Mouse (Mus musculus) kidney, adult 18-20 months (tissue): ENCODE results near the gene Kcna10.
A peak's percentile ranks its signal among the peaks of the same experiment; 100 is the strongest.

Experiments used
- DNase-seq: peaks from one replicate; pipeline ENCODE4 v3.0.0; 2021

Gene Kcna10

DNA sequence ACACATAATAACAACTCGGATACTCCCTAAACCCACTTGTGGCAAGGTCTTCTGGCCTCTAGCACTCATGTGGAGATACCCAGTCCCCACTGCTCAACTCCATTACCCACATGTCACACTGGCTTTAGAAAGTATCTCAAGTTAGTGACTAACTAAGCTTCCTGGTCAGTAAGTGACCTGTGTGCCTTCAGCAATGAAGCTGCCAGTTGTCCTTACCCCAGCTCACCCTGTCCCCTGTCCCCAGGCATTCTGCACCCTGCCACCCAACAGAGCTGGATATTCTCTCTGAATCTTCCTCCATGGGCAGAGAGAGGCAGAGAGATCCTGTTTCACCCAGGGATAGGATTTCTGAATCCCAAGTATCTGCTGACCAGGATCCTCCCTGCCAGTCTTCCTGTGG, at the start of gene Kcna10:
TSS of gene Kcna10 (plus strand) at position 301 of the 400 bp plus-strand sequence.
- DNase-seq, result no peak

DNA sequence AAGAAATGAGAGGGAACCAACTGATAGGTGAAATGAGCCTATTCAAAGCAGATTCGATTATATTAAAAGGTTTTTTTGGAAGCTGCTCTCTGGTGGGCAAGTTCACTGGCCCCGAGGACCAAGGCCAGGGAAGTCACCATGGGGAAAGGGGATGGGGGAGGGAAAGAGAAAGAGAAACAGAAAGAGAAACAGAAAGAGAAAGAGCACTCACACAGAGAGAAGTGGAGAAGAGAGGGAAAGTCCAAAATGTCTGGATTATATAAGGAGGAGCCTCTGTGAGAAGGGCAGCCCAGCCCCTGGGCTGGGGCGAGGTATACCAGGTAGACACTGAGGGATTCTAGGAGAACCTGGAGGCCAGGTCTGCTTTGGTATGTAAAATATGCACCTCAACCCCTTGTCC, 48.4 kb upstream of the Kcna10 start:
- no peak for DNase-seq

DNA sequence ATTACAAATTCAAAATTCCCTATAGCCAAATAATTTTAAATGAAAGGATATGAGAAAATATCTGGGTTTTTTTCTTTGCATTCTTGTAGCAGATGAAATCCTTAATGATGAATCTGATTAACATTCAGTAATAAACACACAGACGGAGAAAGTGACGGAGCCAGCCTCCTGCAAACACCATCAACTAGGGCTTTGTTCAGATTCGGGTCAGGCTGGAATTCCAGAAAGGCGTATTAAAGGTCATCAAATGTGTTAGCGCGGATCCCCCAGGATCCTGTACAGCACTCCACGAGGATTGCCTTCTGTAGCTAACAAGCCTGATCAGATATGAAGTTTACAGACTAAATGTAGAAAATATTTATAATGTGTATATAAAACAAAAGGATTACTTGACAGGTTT, 35.7 kb upstream of the Kcna10 start:
- DNase-seq, result no peak

DNA sequence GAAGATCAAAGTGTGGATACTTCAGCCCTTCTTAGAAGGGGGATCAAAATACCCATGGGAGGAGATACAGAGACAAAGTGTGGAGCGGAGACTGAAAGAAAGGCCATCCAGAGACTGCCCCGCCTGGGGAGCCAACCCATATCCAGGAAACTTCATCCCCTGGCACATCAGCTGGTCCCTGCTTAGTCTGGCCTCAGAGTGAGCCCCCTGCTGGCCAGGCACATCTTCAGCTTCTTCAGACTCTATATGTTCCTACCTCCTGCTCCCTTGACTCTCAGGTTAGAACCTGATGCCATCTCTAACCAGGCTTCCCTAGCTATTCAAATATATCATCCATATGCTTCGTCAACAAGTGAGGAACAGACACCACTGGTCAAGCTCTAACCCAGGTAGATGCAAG, 33.9 kb upstream of the Kcna10 start:
- peak; percentile 50 for DNase-seq

DNA sequence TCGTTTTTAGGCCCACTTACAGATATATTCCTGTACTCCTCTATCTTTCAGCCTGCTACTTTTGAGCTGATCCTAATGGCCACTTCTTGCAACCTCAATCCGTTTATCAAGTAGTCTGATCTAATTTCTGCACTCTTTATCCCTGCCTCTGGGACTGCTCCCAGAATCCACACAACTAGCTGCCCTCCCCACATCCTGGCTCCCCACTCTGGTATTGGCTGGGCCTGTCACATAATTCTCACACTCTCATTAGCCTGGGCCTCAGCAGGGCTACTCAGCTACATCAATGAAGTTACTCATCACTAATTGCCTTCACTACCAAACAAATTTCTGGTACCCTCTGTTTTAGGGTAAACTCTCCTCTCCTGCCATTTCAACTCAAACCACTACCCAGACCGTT, 32.4 kb upstream of the Kcna10 start:
- DNase-seq, result no peak

DNA sequence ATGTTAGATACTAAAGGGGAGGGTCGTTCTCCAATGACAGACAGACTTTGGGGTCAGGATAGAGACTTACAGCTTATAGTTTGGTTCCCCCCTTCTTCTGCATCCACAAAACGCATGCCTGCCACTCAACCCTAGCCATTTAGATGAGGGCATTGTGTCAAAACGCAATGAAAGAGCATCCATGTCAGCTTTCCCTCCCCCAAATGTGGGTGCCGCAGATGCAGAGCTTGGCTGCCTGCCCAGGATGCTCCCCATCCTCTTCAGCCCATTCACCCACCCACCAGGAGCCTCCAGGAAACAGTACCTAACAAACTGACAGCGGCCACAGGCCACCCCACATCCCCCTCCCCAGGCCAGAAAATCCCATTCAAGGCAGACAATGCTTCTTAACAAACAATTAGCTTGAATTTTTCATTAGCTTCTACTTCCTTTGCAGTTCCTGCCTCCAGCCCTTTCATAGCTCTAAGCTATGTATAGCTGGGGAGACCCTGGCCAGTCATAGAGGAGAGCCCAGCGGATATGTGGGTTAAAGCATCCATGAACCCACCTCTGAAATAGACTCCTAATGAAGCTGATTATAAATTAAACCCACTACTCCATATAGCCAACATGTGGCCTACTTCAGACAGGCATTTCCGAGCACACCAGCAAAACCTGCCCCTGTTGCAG, 31.9 kb upstream of the Kcna10 start:
- DNase-seq, result no peak

DNA sequence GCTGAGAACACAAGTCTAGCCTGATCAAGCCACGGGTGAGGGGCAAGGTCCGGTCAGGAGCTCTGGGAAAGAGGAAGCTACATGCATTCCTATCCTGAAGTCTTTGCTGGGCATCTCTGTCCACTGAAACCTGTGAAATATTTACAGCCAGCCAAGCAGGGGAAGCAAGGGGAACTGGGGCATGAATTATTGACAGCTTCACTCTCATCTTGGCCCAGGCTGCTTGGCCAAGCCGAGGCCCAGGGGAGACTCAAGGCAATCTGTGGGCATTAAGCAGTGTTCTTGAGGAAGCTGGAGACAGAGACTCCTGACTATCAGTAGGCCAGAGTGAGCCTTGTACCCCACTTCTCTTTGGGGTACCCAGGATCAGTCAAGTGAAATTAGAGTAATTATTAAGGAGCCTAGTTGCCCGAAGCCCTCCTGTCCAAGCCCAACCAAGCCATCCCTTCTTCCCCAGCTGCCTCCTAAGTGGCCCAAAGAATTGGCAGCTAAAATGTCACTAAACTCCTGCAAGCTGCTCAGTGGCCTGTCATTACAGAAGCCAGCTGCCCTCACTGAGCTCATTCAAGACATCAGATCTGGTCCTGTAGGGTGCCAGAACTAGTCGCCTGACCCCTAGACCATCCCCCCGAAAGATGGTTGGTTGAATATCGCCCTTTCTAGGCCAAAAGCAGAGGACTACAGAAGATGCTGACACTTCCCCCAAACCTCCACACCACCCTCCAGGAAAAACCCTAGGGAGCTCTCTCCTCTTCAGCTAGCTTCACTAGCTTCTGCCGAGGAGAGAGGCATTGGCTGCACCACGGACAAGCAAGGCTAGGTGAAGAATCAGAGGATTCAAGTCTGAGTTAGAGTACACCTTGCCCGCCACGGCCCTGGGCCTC, 28.8 kb upstream of the Kcna10 start:
- DNase-seq, result peak; percentile 5

DNA sequence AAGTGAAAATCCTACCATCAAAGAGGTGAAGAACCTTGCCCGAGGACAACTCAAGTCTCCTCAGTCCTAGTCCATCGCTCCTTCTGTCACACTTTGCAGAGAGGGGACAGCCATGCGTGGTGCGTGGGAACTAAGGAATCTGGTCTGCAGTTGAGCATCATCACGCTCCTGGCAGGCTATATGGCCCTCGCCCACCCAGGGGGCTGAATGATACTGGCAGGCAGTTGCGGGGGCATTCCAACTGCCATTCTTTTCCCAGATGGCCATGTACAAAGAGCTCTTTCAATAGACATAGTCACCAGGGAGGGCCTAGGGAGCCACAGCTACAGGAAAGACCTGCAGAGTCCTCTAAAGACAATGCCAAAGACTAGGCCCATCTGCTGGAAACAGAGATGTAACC, 24.0 kb upstream of the Kcna10 start:
- no peak for DNase-seq

DNA sequence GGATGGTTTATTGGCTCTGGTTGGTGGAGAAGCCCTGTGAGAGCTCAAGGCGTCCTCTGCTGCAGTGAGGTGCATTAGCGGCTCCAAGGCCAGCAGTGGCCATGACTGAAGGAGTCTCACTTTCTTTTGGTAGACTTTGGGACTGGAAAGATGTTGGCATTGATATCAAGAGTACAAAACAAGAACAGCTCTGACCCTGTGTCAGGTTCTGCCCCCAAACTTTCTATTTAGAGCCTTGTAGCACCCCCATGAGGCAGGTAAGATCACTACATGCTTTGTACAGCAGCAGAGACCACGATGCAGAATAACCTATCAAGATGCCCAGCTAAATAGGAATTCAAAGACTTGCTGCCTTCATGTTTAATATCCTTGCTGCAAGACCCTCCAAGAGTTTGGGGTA, 23.4 kb upstream of the Kcna10 start:
- DNase-seq, result no peak

DNA sequence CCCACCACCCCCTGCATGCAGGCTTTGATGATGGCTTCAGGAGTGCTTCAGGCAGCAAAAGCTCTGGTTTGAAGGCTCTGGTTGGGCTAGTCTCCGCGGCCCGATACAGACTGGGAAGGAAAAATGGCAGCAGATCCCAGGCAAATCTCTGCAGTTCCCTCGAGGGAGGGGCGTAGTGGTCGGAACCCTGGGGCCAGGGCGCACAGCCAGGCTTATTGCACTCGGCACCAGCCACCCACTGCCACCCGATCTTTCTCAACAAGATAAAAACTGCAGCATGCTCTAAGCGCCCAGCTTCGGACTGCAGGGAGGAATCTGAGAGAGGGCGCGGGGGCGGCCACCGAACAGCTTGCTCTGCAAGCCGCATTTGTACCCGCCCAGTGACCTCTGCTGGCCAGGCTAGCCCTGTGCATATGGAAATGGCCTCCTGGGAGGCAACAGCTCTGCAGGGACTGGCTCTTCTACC, 23.0 kb upstream of the Kcna10 start:
- DNase-seq, result peak; percentile 4

DNA sequence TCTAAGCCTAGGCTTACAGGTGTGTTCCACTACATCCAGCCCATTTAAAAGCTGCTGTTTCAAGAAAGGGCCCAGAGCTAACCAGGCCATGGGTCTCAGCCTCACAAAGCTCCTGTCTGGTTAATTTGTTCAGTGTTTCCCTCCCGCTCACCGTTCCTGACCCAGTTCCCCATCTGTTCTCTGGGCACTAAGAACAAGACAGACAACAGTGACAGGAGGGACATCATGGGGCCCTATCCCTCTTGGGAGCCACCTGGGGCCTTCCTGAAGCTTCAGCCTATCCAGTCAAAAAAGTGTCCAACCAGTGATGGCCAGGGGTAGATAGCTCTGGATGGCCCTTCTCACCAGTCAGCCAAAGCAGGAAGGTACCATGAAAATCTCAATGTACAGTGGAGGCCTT, 20.1 kb upstream of the Kcna10 start:
- no peak for DNase-seq

DNA sequence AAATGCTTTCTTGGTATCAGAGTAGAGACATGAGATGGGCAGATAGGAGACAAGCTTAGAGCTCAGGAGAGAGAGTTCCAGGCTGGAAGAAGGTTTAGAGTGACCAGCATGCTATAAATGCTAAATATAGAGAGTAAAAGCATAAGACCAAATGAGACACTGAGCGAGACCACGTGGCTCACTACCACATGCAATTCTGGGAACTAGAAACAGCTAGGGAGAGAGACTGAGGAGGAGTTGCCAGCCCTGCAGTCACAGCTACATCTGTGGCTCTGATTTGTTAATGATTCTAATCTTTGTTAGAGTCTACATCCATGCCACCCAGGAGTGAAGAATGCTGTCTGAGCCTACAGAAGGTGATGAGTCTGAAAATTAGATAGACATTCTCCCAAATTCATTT, 13.3 kb upstream of the Kcna10 start:
- no peak for DNase-seq

DNA sequence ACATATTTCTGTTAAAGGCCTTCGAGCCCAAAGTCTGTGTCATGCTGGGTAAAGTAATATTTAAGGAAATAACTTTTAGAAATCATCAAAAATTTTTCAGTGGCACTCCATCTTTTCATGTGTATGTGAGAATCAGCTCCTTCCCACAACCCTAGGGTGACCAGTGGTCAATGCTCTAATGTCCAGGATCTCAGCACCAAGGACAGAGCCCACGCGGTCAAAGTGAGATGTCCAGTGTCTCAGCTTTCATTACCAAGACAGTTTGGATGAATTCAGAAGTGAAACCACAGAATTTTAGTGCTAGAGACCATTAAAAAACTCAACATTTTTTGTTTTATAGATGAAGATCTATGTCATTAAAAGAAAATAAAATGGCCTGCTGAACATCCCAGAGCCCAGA, 10.9 kb upstream of the Kcna10 start:
- DNase-seq, result no peak

DNA sequence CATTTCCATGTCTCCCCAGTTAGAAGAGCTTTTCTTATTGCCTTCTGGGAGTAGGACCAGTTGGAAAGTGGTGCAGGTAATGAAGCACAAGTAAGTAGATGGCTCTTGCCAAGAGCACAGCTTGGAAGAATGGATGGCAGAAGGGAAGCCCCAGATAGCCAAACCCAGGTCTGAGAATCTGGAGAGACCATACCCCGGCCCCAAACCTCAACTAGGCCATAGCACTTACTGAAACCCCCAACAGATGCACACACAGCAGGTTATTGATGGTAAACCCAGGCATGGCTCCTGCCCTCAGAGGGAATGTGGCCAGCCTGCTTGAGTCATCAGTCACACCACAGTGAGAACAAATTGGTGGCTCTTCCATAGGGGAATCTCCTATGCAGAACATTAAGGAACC, 10.3 kb upstream of the Kcna10 start:
- DNase-seq, result no peak

DNA sequence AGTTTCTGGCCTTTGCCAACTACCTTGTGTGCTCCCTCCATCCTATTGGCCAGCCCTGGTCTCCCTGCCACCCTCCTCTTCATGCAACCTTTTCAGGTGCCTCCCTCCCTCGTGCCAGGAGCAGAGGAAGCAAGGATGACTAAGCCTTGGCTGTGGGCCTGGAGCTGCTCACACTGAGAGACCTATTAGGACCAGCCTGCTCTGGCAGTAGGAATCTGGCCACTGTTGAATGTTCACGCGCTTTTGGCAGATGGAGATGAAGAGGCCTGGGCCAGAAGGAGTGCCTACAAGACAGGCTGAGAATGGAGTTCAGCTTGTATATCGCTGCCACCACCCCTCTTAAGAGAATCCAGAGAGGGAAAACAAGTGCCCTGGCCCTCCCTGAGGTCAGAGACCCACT, 7.4 kb upstream of the Kcna10 start:
- DNase-seq, result no peak

DNA sequence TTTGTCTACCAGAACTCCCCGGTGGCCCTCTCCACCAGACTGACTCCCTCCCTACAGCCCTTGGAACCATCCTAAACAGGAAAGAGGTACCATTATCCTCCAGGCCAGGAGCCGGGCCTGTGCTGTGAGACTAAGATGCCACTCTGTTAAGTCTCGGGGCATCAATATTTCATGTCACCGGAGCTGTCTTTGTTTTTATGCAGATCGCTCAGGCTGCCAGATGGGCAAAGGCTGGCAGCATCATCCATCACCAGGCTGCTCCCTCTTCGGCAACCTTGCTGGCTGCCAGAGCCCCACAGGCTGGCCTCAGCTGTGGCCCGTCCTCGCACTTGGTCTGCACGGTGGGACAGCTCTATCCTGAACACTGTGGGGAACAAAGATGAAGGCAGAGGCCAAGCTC, 6.4 kb upstream of the Kcna10 start:
- DNase-seq, result no peak

DNA sequence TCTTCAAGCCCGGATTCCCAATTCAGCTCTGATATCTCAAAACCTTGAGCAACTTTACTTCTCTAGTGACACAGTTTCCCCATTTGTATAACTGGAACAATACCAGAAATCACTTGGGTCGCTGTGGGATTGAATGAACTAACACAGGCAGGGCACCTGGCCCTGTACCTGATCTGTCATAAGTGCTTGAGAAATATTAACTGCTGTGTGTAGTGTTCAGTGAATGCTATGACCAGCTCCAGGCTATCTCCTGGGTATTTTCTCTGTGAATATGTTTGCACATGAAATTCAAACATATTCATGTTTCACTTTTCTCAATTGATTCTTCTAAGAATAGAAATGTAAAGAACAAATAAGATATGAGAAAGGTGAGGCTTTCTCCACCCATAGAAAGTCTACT, 2.0 kb upstream of the Kcna10 start:
- no peak for DNase-seq

DNA sequence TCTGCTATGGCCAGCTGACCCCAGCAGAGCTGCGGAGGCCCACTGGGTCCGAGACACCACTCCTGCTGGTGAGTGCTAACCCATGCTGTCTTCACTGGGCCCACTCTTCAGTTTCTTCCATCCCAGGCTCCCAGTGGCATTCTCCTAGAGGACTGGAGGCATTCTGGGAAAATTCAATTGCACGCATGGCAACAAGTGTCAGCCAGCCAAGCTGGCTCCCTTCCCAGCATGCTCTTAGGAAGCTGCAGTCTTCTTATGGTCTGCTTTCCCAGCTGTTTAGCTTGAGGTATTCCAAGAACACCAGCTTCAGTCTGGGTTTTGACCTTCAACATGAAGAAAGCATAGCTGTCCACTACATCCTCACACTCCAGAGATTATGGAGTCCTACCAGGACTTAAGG, 322 bp downstream of the Kcna10 start:
- no peak for DNase-seq

DNA sequence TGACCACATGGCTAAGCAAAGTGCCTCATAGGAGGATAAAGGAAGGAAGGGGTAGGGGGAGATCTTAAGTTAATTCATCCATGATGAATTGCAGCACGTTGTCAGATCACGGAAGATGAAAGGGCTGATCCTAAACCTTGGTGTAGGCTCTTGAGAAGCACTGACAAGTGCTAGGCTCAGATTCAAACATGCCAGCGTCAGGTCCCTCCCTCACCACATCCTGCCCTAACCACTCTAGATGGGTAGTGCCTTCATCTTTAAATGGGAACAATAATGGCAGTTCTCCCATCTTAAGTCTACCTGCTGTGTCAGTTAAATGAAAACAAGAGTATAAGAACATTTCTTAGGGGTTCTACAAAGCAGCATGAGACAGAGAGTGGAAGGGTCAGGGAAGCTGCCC, 2.7 kb downstream of the Kcna10 start:
- DNase-seq, result no peak

DNA sequence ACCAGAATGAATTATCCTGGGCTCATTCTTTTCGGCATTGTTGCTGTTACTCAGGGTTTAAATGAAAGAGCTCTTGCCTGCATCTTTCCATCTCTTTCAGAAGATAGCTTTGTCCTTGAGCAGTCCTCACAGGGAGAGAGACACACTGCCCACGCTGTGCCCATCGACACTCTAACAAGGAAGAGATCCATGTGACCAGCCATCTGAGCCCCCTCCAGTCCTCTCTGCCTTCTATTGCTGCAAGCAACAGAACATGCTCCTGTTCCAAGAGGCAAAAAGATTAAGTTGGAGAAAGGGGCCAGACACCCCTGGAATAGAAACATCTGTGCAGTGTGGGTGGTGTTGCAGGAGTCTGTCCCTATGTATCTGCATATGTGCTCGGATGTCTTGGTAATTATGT, 4.2 kb downstream of the Kcna10 start:
- no peak for DNase-seq

DNA sequence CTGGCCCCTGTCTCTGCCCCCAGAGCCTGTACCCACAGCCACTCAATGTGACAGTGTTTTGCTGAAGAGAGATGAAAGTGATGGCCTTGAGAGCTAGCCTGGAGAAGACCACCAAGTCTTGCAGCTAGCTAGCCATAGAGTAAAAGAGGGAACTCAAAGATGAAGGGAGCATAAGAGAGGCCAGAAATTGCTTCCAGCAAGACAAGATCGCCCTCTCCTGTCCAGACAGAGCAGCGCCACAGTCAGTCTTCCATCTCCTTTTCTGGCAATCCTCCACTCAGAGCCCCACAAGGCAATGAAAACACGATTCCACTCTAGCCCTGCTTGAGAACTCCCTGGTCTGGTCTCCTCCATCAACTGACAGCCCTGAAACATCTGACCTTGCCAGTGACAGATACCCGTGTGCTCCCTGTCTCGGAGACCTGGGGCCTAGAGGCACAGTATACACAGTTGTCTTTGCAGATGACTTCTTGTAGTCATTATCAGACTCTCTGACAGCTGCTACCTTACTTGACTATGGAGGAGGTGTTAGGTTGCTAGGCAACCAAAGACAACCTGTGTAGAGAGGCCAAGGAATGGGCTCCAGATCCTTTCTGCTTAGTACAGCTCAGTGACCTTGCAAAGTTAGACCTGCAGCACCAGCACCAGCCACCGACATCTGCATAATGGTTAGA, 5.5 kb downstream of the Kcna10 start:
- DNase-seq, result peak; percentile 6

DNA sequence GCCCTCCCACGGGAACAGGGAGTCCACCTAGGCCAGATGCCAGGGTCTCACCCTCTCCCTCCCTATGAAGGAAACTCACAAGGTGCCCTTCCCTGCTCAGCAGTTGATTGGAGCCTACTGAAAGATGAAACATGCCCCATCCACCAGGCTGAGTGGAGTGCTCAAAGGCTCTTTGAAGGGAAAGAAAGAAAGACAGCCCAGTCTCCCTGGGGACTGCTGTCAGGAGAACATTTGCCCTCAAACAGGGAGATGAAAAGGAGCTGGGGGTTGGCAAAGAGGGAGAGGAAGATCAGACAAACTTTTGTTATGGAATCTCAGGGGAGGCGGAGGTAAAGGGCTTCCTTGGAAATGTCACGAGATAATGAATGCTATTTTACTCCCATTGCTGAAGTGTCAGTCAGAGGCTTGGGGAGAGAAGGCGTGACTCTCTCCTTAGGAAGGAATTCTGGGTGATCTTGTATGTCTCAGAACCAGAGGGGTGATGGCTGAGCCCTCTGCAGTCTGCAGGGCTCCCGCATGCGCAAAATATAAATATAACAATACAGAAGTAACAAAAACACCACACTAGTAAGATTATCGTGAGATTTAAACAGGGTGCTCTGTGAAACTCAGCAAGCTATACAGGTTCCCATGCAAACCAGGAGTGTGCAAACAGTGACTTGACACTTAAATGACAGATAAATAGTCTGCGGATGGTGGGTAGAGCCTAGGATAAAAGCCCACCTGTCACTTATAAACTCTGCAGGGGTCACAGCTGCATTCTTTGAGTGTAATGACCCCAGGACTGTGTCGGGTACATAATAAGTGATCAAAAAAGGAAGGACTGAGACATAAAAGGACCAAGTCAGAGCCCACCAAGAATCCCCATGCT, 18.7 kb downstream of the Kcna10 start:
- no peak for DNase-seq

DNA sequence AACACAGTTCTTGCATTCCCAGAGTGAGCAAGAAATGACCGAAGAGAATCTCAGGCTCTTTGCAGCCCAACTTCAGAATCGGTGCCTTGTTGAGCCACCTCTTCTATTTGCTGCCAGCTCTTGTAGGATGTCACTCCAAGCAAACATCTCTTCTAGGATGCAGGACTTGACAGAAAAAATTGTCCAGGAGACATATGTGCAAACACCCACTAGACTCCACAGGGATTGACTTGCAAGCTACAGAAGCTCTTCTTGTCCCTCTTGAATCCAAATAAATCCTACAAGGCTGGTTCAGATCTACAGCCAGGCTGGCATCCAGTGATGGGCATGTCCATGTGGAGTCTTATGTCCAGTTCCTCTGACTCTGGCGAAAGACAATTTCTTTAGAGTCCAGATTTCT, 21.6 kb downstream of the Kcna10 start:
- DNase-seq, result no peak
